Mouse (Mus musculus): ENCODE results near the gene Slc6a18. TPM values are rescaled to one million over a fixed set of nuclear protein-coding genes. Genes with fewer than 3 reads are reported as not detected.

Slc6a18 gene
- polyA plus RNA-seq (2015; fragmentation: Nextera tagmentation; extraction: Ambion mirVana) = not detected in 2 replicates

DNA sequence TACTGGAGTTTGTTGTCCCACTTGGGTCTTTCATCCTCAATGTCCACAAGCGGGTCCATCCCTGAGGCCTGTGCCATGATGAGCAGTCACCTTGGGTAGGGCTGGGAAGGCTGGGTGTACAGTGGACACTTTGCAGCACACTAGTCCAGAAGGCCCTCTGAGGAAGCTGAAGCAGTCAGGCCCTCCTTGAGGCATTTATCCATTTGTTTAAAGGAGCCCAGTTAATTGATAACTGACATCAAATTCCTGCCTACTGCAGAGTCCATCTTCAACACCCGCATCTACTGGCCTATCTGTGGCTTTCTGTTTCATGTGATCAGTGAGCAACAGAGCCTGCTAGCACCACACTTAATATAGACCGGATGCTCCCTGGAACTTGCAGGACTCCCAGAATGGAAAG is at the start of gene Slc6a18:
Slc6a18 (minus strand) TSS at position 171 of the 400 bp plus-strand sequence.
- no peak within 1 kb of the TSS for H3K4me3 ChIP-seq (replicated peaks)
- no peaks in the 10 kb centered on the region for H3K27me3 ChIP-seq (replicated peaks)
- H3K36me3 ChIP-seq = no peaks in the 10 kb centered on the region
- no peak for ATAC-seq (ENCODE audit: low FRiP score)
- WGBS = 80% methylated on average over 3 of the region's 3 CpGs
- H3K27ac ChIP-seq (replicated peaks) = no peak within 1 kb of the TSS
- H3K4me1 ChIP-seq = no peaks in the 10 kb centered on the region
- H3K9ac ChIP-seq (replicated peaks) = no peak within 1 kb of the TSS
- no peaks in the 10 kb centered on the region for H3K9me3 ChIP-seq (replicated peaks)
- no peak within 1 kb of the TSS for H3K4me2 ChIP-seq

GRCm38 (mm10) chr13:73725315-73725714 is 47.5 kb upstream of the Slc6a18 start:
- 87% methylated on average over 5 of the region's 5 CpGs for WGBS
- Histone ChIP-seq H3K9me3 (replicated peaks) (no peaks in the 10 kb centered on the region), H3K27ac (replicated peaks) (no peak overlapping the region), H3K4me3 (replicated peaks) (no peak overlapping the region), H3K9ac (replicated peaks) (no peak overlapping the region), H3K4me2 (no peak overlapping the region), H3K36me3 (no peaks in the 10 kb centered on the region), H3K27me3 (replicated peaks) (no peaks in the 10 kb centered on the region), H3K4me1 (no peaks in the 10 kb centered on the region)
- ATAC-seq (ENCODE audit: low FRiP score) = no peak

- no peaks in the 10 kb centered on the region for H3K27me3 ChIP-seq (replicated peaks)
- H3K9me3 ChIP-seq (replicated peaks) = no peaks in the 10 kb centered on the region
- ATAC-seq (ENCODE audit: low FRiP score) = peak; percentile 68
- H3K9ac ChIP-seq (replicated peaks) = no peak overlapping the region
- no peak overlapping the region for H3K4me3 ChIP-seq (replicated peaks)
- 44% methylated on average over 8 of the region's 8 CpGs for WGBS
- no peaks in the 10 kb centered on the region for H3K36me3 ChIP-seq
- no peak overlapping the region for H3K4me2 ChIP-seq
- H3K27ac ChIP-seq (replicated peaks) = no peak overlapping the region
- H3K4me1 ChIP-seq = no peaks in the 10 kb centered on the region
Observed at GRCm38 (mm10) chr13:73723081-73723668, 45.4 kb upstream of the Slc6a18 start.

DNA sequence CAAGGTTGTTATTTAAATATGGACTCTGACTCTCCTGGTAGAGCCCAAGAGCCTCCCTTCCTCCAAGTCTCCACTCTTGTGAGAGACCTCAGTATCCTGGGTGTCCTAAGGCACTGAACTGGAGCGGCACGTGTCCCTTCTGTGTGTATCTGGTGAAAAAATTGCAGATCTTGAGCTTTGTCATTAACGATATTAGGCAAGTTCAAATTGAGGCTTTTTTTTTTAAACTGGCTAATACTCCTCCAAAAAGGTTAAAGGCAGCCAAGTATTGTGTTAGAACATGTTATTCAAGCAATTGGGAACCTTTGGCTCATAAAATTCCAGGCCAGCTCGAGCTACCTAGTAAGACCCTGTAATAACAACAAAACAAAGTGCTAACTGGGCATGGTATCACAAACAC is 42.4 kb upstream of the Slc6a18 start:
- Histone ChIP-seq H3K36me3 (no peaks in the 10 kb centered on the region), H3K9ac (replicated peaks) (no peak overlapping the region), H3K9me3 (replicated peaks) (no peaks in the 10 kb centered on the region), H3K4me3 (replicated peaks) (no peak overlapping the region), H3K4me1 (no peaks in the 10 kb centered on the region), H3K27me3 (replicated peaks) (no peaks in the 10 kb centered on the region), H3K4me2 (no peak overlapping the region), H3K27ac (replicated peaks) (no peak overlapping the region)
- 86% methylated on average over 4 of the region's 4 CpGs for WGBS
- ATAC-seq (ENCODE audit: low FRiP score) = no peak

GRCm38 (mm10) chr13:73718225-73718624 is 40.4 kb upstream of the Slc6a18 start:
- ATAC-seq (ENCODE audit: low FRiP score) = peak; percentile 81
- H3K9ac ChIP-seq (replicated peaks) = no peak overlapping the region
- no peaks in the 10 kb centered on the region for H3K36me3 ChIP-seq
- no peaks in the 10 kb centered on the region for H3K4me1 ChIP-seq
- no peaks in the 10 kb centered on the region for H3K9me3 ChIP-seq (replicated peaks)
- 3% methylated on average over 2 of the region's 2 CpGs for WGBS
- no peak overlapping the region for H3K27ac ChIP-seq (replicated peaks)
- H3K27me3 ChIP-seq (replicated peaks) = no peaks in the 10 kb centered on the region
- no peak overlapping the region for H3K4me3 ChIP-seq (replicated peaks)
- H3K4me2 ChIP-seq = no peak overlapping the region

DNA sequence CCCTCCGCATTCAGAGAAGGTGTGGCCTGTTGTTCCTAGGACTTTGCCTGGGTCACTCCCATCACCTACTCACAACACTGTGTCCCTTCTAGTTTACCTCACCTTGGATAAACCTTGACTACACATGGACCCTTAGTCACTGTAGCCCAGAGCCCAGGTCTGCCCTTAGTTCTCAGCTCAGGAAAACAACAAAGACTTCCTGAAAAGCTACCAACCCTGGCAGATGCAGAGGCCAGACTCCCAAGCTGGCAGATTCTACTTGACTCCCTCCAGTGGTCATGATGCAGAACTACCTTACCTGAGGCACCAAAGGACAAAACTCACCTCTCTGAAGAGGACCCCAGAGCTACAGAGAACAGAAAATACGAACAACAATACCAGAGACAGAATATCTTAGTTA is 36.2 kb upstream of the Slc6a18 start:
- H3K9ac ChIP-seq (replicated peaks) = no peak overlapping the region
- no peak overlapping the region for H3K4me2 ChIP-seq
- no peaks in the 10 kb centered on the region for H3K27me3 ChIP-seq (replicated peaks)
- no peaks in the 10 kb centered on the region for H3K9me3 ChIP-seq (replicated peaks)
- no peak for ATAC-seq (ENCODE audit: low FRiP score)
- H3K27ac ChIP-seq (replicated peaks) = no peak overlapping the region
- no peaks in the 10 kb centered on the region for H3K4me1 ChIP-seq
- no peaks in the 10 kb centered on the region for H3K36me3 ChIP-seq
- 67% methylated on average over 2 of the region's 2 CpGs for WGBS
- no peak overlapping the region for H3K4me3 ChIP-seq (replicated peaks)

DNA sequence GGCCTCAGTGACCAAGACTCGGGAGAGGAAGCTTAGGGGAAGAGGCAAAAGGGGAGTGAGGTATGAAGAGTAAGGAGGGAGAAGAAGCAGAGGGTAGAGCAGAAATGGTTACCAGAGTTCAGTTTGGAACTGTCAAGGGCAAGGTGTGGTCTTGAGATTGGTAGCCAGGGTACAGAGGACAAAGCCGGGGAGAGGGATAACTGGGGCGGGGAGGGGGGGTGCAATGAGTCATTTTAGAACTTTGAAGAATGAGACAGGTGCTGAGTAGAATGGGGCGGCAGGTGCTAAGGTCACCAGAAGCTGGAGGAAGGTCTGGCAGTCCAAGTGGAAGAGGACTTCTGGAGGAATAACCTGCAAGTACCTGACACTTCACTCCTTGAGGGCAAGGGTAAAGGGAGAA is 35.4 kb upstream of the Slc6a18 start:
- no peaks in the 10 kb centered on the region for H3K4me1 ChIP-seq
- H3K9ac ChIP-seq (replicated peaks) = no peak overlapping the region
- H3K9me3 ChIP-seq (replicated peaks) = no peaks in the 10 kb centered on the region
- no peak overlapping the region for H3K4me3 ChIP-seq (replicated peaks)
- 84% methylated on average over 4 of the region's 4 CpGs for WGBS
- no peaks in the 10 kb centered on the region for H3K36me3 ChIP-seq
- no peak overlapping the region for H3K4me2 ChIP-seq
- no peak for ATAC-seq (ENCODE audit: low FRiP score)
- H3K27me3 ChIP-seq (replicated peaks) = no peaks in the 10 kb centered on the region
- H3K27ac ChIP-seq (replicated peaks) = no peak overlapping the region

GRCm38 (mm10) chr13:73712228-73712627 is 34.4 kb upstream of the Slc6a18 start:
- Histone ChIP-seq H3K9ac (replicated peaks) (no peak overlapping the region), H3K27me3 (replicated peaks) (no peaks in the 10 kb centered on the region), H3K36me3 (no peaks in the 10 kb centered on the region), H3K27ac (replicated peaks) (no peak overlapping the region), H3K4me1 (no peaks in the 10 kb centered on the region), H3K9me3 (replicated peaks) (no peaks in the 10 kb centered on the region), H3K4me3 (replicated peaks) (no peak overlapping the region), H3K4me2 (no peak overlapping the region)
- no peak for ATAC-seq (ENCODE audit: low FRiP score)
- WGBS = 80% methylated on average over 3 of the region's 3 CpGs

DNA sequence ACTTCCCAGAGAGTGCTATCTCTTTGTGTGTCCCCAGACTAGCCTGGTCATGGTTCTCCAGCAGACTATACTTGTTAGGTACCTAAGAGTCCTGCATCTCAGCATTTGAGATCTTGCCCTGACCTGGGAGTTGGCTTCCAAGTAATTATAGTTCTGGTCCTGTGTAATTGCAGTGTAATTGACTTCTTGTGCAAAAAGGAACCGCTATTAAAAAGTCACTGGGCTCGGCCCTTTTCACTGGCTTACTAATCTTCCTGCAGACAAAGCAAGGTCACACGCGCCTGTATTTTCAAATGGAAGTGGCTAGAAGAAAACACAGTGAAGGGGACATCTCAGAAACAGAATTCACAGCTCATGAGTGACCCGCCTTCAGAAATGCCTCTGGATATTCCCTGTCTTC is 34.0 kb upstream of the Slc6a18 start:
- H3K4me1 ChIP-seq = no peaks in the 10 kb centered on the region
- ATAC-seq (ENCODE audit: low FRiP score) = no peak
- H3K9me3 ChIP-seq (replicated peaks) = no peaks in the 10 kb centered on the region
- H3K27me3 ChIP-seq (replicated peaks) = no peaks in the 10 kb centered on the region
- no peak overlapping the region for H3K27ac ChIP-seq (replicated peaks)
- 87% methylated on average over 5 of the region's 5 CpGs for whole genome bisulfite sequencing
- H3K4me3 ChIP-seq (replicated peaks) = no peak overlapping the region
- H3K4me2 ChIP-seq = no peak overlapping the region
- no peaks in the 10 kb centered on the region for H3K36me3 ChIP-seq
- H3K9ac ChIP-seq (replicated peaks) = no peak overlapping the region

DNA sequence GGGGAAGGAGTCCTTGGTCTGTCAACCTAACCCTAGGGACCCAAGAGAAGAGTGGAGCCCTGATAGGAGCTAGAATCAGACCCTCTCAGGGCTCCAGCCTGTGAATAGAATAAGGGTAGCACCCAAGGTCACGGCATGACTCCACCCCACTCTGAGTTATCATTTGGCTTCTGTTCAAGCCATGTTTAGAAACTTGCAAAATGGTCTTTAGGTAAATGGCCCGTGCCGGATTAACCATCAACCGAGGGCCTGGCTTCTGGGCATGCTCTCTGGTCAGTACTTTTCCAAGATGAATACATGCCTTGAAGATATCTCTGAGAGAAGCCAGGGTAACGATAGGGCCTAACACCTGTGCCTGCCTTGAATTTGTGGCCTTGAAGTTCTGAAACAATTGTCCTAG is 33.4 kb upstream of the Slc6a18 start:
- Histone ChIP-seq H3K27ac (replicated peaks) (no peak overlapping the region), H3K36me3 (no peaks in the 10 kb centered on the region), H3K9me3 (replicated peaks) (no peaks in the 10 kb centered on the region), H3K9ac (replicated peaks) (no peak overlapping the region), H3K4me1 (no peaks in the 10 kb centered on the region), H3K4me2 (no peak overlapping the region), H3K4me3 (replicated peaks) (no peak overlapping the region), H3K27me3 (replicated peaks) (no peaks in the 10 kb centered on the region)
- 95% methylated on average over 5 of the region's 5 CpGs for WGBS
- ATAC-seq (ENCODE audit: low FRiP score) = no peak

- H3K4me2 ChIP-seq = no peak overlapping the region
- no peaks in the 10 kb centered on the region for H3K36me3 ChIP-seq
- H3K27me3 ChIP-seq (replicated peaks) = no peaks in the 10 kb centered on the region
- WGBS = 54% methylated on average over 6 of the region's 6 CpGs
- H3K27ac ChIP-seq (replicated peaks) = no peak overlapping the region
- no peak overlapping the region for H3K9ac ChIP-seq (replicated peaks)
- no peak overlapping the region for H3K4me3 ChIP-seq (replicated peaks)
- H3K4me1 ChIP-seq = no peaks in the 10 kb centered on the region
- no peaks in the 10 kb centered on the region for H3K9me3 ChIP-seq (replicated peaks)
- no peak for ATAC-seq (ENCODE audit: low FRiP score)
Observed at GRCm38 (mm10) chr13:73709491-73709890, 31.7 kb upstream of the Slc6a18 start.

DNA sequence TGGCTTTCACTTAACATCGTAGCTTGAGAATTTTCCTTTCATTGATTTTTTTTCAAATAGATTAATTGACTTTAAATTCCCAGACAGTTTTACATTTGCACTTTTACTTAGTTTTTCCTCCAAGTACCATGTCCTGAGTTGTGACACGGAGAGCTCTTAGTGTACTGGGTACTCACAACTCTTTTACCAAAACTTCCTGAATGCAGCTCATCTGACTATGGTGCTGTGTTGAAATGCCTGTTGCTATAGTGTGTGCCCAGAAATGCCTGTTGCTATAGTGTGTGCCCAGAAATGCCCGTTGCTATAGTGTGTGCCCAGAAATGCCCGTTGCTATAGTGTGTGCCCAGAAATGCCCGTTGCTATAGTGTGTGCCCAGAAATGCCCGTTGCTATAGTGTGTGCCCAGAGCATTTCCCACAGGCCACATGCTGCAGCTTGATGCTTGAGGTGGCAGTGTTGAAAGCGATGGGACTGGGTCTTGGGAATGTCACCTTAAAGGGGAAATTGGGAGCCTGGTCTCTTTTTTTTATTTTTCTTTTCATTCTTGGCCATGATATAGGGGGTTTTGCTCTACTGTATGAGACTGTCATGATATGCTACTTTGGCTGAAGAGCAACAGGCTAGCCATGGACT is 27.0 kb upstream of the Slc6a18 start, which contains the start of gene Slc6a19:
Slc6a19 (minus strand) TSS at position 172 of the 632 bp plus-strand sequence.
- no peak for ATAC-seq (ENCODE audit: low FRiP score)
- H3K27me3 ChIP-seq (replicated peaks) = no peaks in the 10 kb centered on the region
- H3K4me2 ChIP-seq = no peak within 1 kb of the TSS
- 64% methylated on average over 7 of the region's 7 CpGs for WGBS
- H3K4me1 ChIP-seq = no peaks in the 10 kb centered on the region
- no peaks in the 10 kb centered on the region for H3K36me3 ChIP-seq
- no peaks in the 10 kb centered on the region for H3K9me3 ChIP-seq (replicated peaks)
- H3K9ac ChIP-seq (replicated peaks) = no peak within 1 kb of the TSS
- no peak within 1 kb of the TSS for H3K4me3 ChIP-seq (replicated peaks)
- H3K27ac ChIP-seq (replicated peaks) = no peak within 1 kb of the TSS

Measured in neural tube, embryonic 15.5 days (tissue).